Mouse (Mus musculus) neural tube, embryonic 12.5 days (tissue): ENCODE results near the gene Akap10. TPM values are rescaled to one million over a fixed set of nuclear protein-coding genes. Genes with fewer than 3 reads are reported as not detected.
A peak's percentile ranks its signal among the peaks of the same experiment; 100 is the strongest.
"Not testable (repeated sequence)": the region's sequence is repeated elsewhere in the genome, so short reads cannot be mapped to it uniquely, and the experiment has no call there.

Source experiments
- ATAC-seq: fragments of 200-750 bp; cut with Nextera tagmentation; 2 replicates; pipeline ENCODE4 v1.8.0; 2017; ENCODE audit warnings: low read depth, mild to moderate bottlenecking, moderate TSS enrichment, moderate library complexity; ENCODE audit not compliant: low FRiP score
- H3K27ac ChIP-seq: fragments of 300-500 bp; sonication (generic); 2 replicates; pipeline ENCODE4 v1.5.1; 2016
- H3K27me3 ChIP-seq: fragments of 300-500 bp; sonication (generic); replicated peaks from 2 replicates; pipeline ENCODE4 v1.6.1; 2016; ENCODE audit warnings: mild to moderate bottlenecking
- H3K36me3 ChIP-seq: fragments of 300-500 bp; sonication (generic); 2 replicates; pipeline ENCODE4 v1.6.1; 2016; ENCODE audit warnings: mild to moderate bottlenecking
- H3K4me1 ChIP-seq: fragments of 300-500 bp; sonication (generic); 2 replicates; pipeline ENCODE4 v1.6.1; 2016
- H3K4me2 ChIP-seq: fragments of 300-500 bp; sonication (generic); replicated peaks from 2 replicates; pipeline ENCODE4 v1.6.1; 2016; ENCODE audit warnings: mild to moderate bottlenecking
- H3K4me3 ChIP-seq: fragments of 300-500 bp; sonication (generic); 2 replicates; pipeline ENCODE4 v1.5.1; 2016
- H3K9ac ChIP-seq: fragments of 300-500 bp; sonication (generic); 2 replicates; pipeline ENCODE4 v1.6.1; 2016; ENCODE audit warnings: mild to moderate bottlenecking
- H3K9me3 ChIP-seq: fragments of 300-500 bp; sonication (generic); 2 replicates; pipeline ENCODE4 v1.6.1; 2016; ENCODE audit warnings: mild to moderate bottlenecking
- WGBS: fragments of 180-500 bp; shearing (Covaris S2); methylation state at CpG from one replicate; pipeline ENCODE4 v1.1.7; 2016; 5-methylcytosine and 5-hydroxymethylcytosine counted together
- polyA plus RNA-seq: library from polyadenylated mRNA; unstranded; fragments of >200 nt; fragmentation: Nextera tagmentation; extraction: Ambion mirVana; gene quantifications from 2 replicates; pipeline ENCODE4 v1.2.1, GENCODE M21; 2016

Gene Akap10
- polyA plus RNA-seq: 19.0 and 19.4 TPM in 2 replicates

- peak within 1 kb of the TSS; percentile 87 for H3K4me3 ChIP-seq
Observed at GRCm38 (mm10) chr11:61930098-61930517, at the start of gene Akap10. Akap10 (minus strand) TSS chr11:61930252.

GRCm38 (mm10) chr11:61975783-61976182, 45.7 kb upstream of the Akap10 start:
- no peaks in the 10 kb centered on the region for H3K9me3 ChIP-seq
- WGBS: 81% methylated on average over 1 of the region's 1 CpGs
- H3K9ac ChIP-seq: no peak overlapping the region
- H3K36me3 ChIP-seq: no peaks in the 10 kb centered on the region
- no peak overlapping the region for H3K4me3 ChIP-seq
- H3K27me3 ChIP-seq: no peaks in the 10 kb centered on the region
- ATAC-seq: no peak
- H3K4me1 ChIP-seq: 0 out of 2 replicates have a peak, but pooled peaks cover 4% of the 10 kb centered on the region
- H3K4me2 ChIP-seq: no peak overlapping the region
- no peak overlapping the region for H3K27ac ChIP-seq

More at GRCm38 (mm10) chr11:61930098-61930517, at the start of gene Akap10:
- Histone ChIP-seq H3K36me3 (no peaks in the 10 kb centered on the region), H3K4me1 (peaks cover 14% of the 10 kb centered on the region), H3K4me2 (peak within 1 kb of the TSS; percentile 61), H3K9me3 (no peaks in the 10 kb centered on the region), H3K27me3 (no peaks in the 10 kb centered on the region), H3K27ac (peak within 1 kb of the TSS; percentile 89), H3K9ac (peak within 1 kb of the TSS; percentile 88)
- 0% methylated on average over 43 of the region's 43 CpGs for WGBS
- ATAC-seq: peak; percentile 93

- H3K9me3 ChIP-seq: no peaks in the 10 kb centered on the region
- H3K27ac ChIP-seq: no peak overlapping the region
- no peaks in the 10 kb centered on the region for H3K27me3 ChIP-seq
- ATAC-seq: no peak
- 0 out of 2 replicates have a peak, but pooled peaks cover 4% of the 10 kb centered on the region for H3K4me1 ChIP-seq
- H3K36me3 ChIP-seq: no peaks in the 10 kb centered on the region
- H3K4me2 ChIP-seq: no peak overlapping the region
- no peak overlapping the region for H3K9ac ChIP-seq
- no peak overlapping the region for H3K4me3 ChIP-seq
- WGBS: 72% methylated on average over 13 of the region's 13 CpGs
Observed at GRCm38 (mm10) chr11:61974106-61974707, 44.2 kb upstream of the Akap10 start.

- 0 out of 2 replicates have a peak, but pooled peaks cover 4% of the 10 kb centered on the region for H3K4me1 ChIP-seq
- no peak for ATAC-seq
- no peaks in the 10 kb centered on the region for H3K36me3 ChIP-seq
- H3K9me3 ChIP-seq: no peaks in the 10 kb centered on the region
- H3K4me2 ChIP-seq: no peak overlapping the region
- no peak overlapping the region for H3K9ac ChIP-seq
- no peak overlapping the region for H3K4me3 ChIP-seq
- H3K27ac ChIP-seq: no peak overlapping the region
- 61% methylated on average over 7 of the region's 7 CpGs for WGBS
- H3K27me3 ChIP-seq: no peaks in the 10 kb centered on the region
Observed at GRCm38 (mm10) chr11:61971441-61972221, 41.6 kb upstream of the Akap10 start.

- no peaks in the 10 kb centered on the region for H3K27me3 ChIP-seq
- H3K4me1 ChIP-seq: 0 out of 2 replicates have a peak, but pooled peaks cover 4% of the 10 kb centered on the region
- no peak overlapping the region for H3K4me3 ChIP-seq
- H3K9me3 ChIP-seq: no peaks in the 10 kb centered on the region
- no peaks in the 10 kb centered on the region for H3K36me3 ChIP-seq
- H3K9ac ChIP-seq: no peak overlapping the region
- no peak overlapping the region for H3K4me2 ChIP-seq
- no peak for ATAC-seq
- no peak overlapping the region for H3K27ac ChIP-seq
- WGBS: 55% methylated on average over 5 of the region's 5 CpGs
Observed at GRCm38 (mm10) chr11:61970901-61971300, 40.8 kb upstream of the Akap10 start.

GRCm38 (mm10) chr11:61968875-61969274, 38.8 kb upstream of the Akap10 start:
- H3K36me3 ChIP-seq: no peaks in the 10 kb centered on the region
- ATAC-seq: no peak
- no peak overlapping the region for H3K4me2 ChIP-seq
- H3K4me3 ChIP-seq: no peak overlapping the region
- H3K27me3 ChIP-seq: no peaks in the 10 kb centered on the region
- WGBS: 95% methylated on average over 2 of the region's 2 CpGs
- 0 out of 2 replicates have a peak, but pooled peaks cover 4% of the 10 kb centered on the region for H3K4me1 ChIP-seq
- H3K9ac ChIP-seq: no peak overlapping the region
- no peak overlapping the region for H3K27ac ChIP-seq
- H3K9me3 ChIP-seq: no peaks in the 10 kb centered on the region

- H3K36me3 ChIP-seq: no peaks in the 10 kb centered on the region
- no peaks in the 10 kb centered on the region for H3K4me1 ChIP-seq
- H3K4me3 ChIP-seq: no peak overlapping the region
- H3K27ac ChIP-seq: no peak overlapping the region
- no peak overlapping the region for H3K4me2 ChIP-seq
- no peaks in the 10 kb centered on the region for H3K9me3 ChIP-seq
- no peak overlapping the region for H3K9ac ChIP-seq
- no peak for ATAC-seq
- 88% methylated on average over 8 of the region's 8 CpGs for WGBS
- no peaks in the 10 kb centered on the region for H3K27me3 ChIP-seq
Observed at GRCm38 (mm10) chr11:61967034-61967433, 37.0 kb upstream of the Akap10 start.

- no peak for ATAC-seq
- no peaks in the 10 kb centered on the region for H3K27me3 ChIP-seq
- H3K9ac ChIP-seq: no peak overlapping the region
- no peaks in the 10 kb centered on the region for H3K36me3 ChIP-seq
- H3K4me3 ChIP-seq: no peak overlapping the region
- no peaks in the 10 kb centered on the region for H3K4me1 ChIP-seq
- WGBS: 91% methylated on average over 5 of the region's 5 CpGs
- no peaks in the 10 kb centered on the region for H3K9me3 ChIP-seq
- no peak overlapping the region for H3K4me2 ChIP-seq
- H3K27ac ChIP-seq: no peak overlapping the region
Observed at GRCm38 (mm10) chr11:61964611-61965010, 34.6 kb upstream of the Akap10 start.

GRCm38 (mm10) chr11:61963193-61963592, 33.1 kb upstream of the Akap10 start:
- H3K9me3 ChIP-seq: no peaks in the 10 kb centered on the region
- peaks cover 7% of the 10 kb centered on the region; the same call in 1 of the 2 replicates for H3K27me3 ChIP-seq
- WGBS: 78% methylated on average over 3 of the region's 3 CpGs

GRCm38 (mm10) chr11:61962684-61963083, 32.6 kb upstream of the Akap10 start:
- no peak overlapping the region for H3K4me3 ChIP-seq
- H3K36me3 ChIP-seq: no peaks in the 10 kb centered on the region
- 84% methylated on average over 6 of the region's 6 CpGs for WGBS
- no peak overlapping the region for H3K4me2 ChIP-seq
- H3K27ac ChIP-seq: no peak overlapping the region
- ATAC-seq: no peak
- no peaks in the 10 kb centered on the region for H3K9me3 ChIP-seq
- peaks cover 12% of the 10 kb centered on the region for H3K27me3 ChIP-seq
- H3K4me1 ChIP-seq: no peaks in the 10 kb centered on the region
- H3K9ac ChIP-seq: no peak overlapping the region

More at GRCm38 (mm10) chr11:61963193-61963592, 33.1 kb upstream of the Akap10 start:
- Histone ChIP-seq H3K36me3 (no peaks in the 10 kb centered on the region), H3K4me1 (no peaks in the 10 kb centered on the region), H3K4me3 (no peak overlapping the region), H3K4me2 (no peak overlapping the region), H3K27ac (no peak overlapping the region), H3K9ac (no peak overlapping the region)
- no peak for ATAC-seq

- H3K27me3 ChIP-seq: peaks cover 18% of the 10 kb centered on the region
- no peak overlapping the region for H3K27ac ChIP-seq
- no peak for ATAC-seq
- H3K4me1 ChIP-seq: peaks cover 5% of the 10 kb centered on the region; the same call in 1 of the 2 replicates
- H3K9ac ChIP-seq: no peak overlapping the region
- 90% methylated on average over 2 of the region's 2 CpGs for WGBS
- no peak overlapping the region for H3K4me3 ChIP-seq
- H3K36me3 ChIP-seq: no peaks in the 10 kb centered on the region
- no peak overlapping the region for H3K4me2 ChIP-seq
- no peaks in the 10 kb centered on the region for H3K9me3 ChIP-seq
Observed at GRCm38 (mm10) chr11:61960096-61960495, 30.0 kb upstream of the Akap10 start.

- 56% methylated on average over 6 of the region's 6 CpGs for WGBS
- H3K4me3 ChIP-seq, H3K4me1 ChIP-seq, H3K36me3 ChIP-seq, ATAC-seq, H3K9ac ChIP-seq, H3K9me3 ChIP-seq, H3K27ac ChIP-seq, H3K4me2 ChIP-seq: not testable (repeated sequence)
- H3K27me3 ChIP-seq: peaks cover 18% of the 10 kb centered on the region
Observed at GRCm38 (mm10) chr11:61958706-61959105, 28.7 kb upstream of the Akap10 start.
